Mouse (Mus musculus) spleen, adult 12 weeks (tissue): ENCODE data around the gene Stx4a.
"Not testable (repeated sequence)": the region's sequence is repeated elsewhere in the genome, so short reads cannot be mapped to it uniquely, and the experiment has no call there.

Experiments used
- DNase-seq: peaks from one replicate; pipeline ENCODE4 v3.0.0; 2022; ENCODE audit warnings: low spot score

Stx4a gene

GRCm38 (mm10) chr7:127824176-127824871, at the start of gene Stx4a, which contains the start of gene Stx1b:
Gene Stx4a, plus strand, starts transcription at chr7:127824294.
Gene Stx1b, minus strand, starts transcription at chr7:127824549.
- no peak for DNase-seq

DNA sequence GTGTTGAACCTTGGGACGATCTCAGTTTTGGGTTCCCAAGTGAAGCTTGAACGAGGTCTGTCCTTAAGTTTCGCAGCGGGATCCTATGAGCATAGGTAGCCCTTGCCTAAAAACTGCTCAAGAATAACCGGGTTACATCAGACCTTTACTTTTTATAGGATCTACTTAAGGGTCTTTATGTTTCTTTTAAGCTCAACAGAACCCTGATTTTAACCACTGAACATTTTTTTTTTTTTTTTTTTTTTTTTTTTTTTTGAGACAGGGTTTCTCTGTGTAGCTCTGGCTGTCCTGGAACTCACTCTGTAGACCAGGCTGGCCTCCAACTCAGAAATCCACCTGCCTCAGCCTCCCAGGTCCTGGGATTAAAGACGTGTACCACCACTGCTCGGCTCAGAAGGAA, 48.3 kb upstream of the Stx4a start:
- DNase-seq: not testable (repeated sequence)

DNA sequence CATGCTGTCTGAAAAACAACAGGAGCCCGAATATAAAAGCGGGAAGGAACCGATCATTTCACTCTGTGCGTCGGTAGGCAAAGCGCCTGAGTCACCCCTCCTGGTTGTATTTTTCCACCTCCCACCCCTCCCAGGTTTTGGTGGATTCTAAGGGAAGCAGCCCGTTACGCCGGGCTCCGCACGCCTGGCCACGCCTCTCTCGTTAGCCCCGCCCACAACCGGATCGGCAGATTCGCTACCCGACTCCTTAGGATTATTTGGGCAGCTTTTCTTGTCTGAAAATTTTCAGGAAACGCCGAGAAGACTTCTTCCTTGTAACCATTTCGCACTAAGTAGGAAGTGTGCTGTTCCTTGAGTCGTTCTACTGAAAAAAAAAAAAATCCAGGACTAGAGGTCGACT, 47.7 kb upstream of the Stx4a start, which contains the start of gene Setd1a:
Gene Setd1a (plus strand): TSS at position 245 of the 400 bp plus-strand sequence.
- DNase-seq: peak; percentile 80

- peak; percentile 94 for DNase-seq
Measured at GRCm38 (mm10) chr7:127776878-127777473, 47.1 kb upstream of the Stx4a start.

DNA sequence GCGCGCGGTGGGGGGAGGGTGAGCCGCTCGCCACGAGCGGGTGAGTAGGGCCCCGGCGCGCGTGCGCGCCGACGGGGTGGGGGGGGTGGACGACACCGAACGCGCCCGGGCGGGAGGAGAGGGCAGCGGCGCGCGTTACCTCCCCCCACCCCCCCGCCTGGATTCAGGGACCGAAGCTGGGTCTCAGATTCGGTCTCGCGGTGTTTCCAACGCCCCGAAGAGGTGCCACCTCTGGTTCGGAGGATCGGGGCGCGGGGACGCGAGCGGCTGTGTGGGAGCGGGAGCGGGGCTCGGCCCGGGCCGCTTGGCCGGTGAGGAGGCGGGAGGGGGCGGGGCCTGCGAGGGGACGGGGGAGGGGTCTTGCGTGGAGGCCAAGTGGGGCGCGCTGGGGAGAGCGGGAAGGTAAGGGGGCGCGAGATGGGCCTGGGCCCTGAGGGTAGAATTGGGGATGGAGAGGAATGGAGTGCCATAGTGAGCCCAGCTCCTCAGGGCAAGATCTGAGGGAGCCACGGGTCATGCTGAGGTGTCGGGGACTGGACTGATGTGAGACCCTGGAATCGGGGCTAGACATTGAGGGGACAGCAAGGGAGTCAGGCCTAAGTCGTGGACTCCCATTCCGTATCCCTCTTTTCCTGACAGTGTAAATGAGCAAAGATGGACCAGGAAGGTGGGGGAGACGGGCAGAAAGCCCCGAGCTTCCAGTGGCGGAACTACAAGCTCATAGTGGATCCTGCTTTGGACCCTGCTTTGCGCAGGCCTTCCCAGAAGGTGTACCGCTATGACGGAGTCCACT, 46.4 kb upstream of the Stx4a start:
- no peak for DNase-seq

DNA sequence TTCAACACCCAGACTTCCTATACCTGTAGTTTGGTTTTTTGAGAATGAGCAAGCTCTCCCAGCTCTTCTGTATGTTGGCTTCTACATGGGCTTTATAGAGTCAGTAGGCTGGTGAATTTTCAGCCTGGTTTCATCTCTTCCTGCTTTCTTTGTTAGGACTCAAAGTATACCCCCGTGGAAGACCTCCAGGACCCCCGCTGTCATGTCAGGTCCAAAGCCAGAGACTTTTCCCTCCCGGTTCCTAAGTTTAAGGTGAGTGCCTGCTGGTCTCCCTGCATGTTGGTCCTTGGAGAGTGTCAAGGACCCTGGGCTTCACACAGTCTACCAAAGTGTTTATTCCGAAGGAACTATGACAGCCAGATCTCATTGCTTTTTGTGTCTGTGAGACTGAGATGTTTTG, 45.7 kb upstream of the Stx4a start:
- no peak for DNase-seq

DNA sequence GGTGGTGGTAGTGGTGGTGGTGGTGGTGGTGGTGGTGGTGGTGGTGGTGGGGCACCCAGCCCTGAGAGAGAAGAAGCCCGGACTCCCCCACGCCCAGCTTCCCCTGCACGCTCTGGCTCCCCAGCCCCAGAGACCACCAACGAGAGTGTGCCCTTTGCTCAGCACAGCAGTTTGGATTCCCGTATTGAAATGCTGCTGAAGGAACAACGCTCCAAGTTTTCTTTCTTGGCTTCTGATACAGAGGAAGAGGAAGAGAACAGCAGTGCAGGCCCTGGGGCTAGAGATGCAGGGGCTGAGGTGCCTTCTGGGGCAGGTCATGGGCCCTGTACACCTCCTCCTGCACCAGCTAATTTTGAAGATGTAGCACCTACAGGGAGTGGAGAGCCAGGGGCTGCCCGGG, 38.8 kb upstream of the Stx4a start, which contains the start of gene Gm49388:
Gene Gm49388 (plus strand): TSS at position 301 of the 400 bp plus-strand sequence.
- DNase-seq: no peak

- no peak for DNase-seq
Measured at GRCm38 (mm10) chr7:127797076-127797845, 26.8 kb upstream of the Stx4a start.

DNA sequence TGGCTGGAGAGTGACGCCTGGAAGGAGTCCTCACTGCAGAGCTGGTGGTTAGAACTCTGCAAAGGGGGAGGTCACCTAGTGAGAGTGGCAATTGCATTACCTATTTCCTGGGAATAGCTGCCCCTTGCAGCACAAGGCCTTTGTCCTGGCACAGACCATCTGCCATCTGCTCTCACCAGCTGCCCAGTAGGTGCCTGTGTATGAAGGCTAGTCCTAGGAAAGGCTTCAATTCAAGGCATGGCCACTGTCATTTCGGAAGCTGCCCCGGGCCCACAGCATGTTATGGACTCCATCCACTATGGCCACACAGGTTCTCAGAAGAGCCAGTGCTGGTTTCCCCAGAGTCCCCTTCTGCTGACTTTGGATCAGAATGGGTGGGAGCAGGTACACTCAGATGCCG, 25.5 kb upstream of the Stx4a start:
- no peak for DNase-seq

- DNase-seq: no peak
Measured at GRCm38 (mm10) chr7:127799211-127799610, 24.9 kb upstream of the Stx4a start.

DNA sequence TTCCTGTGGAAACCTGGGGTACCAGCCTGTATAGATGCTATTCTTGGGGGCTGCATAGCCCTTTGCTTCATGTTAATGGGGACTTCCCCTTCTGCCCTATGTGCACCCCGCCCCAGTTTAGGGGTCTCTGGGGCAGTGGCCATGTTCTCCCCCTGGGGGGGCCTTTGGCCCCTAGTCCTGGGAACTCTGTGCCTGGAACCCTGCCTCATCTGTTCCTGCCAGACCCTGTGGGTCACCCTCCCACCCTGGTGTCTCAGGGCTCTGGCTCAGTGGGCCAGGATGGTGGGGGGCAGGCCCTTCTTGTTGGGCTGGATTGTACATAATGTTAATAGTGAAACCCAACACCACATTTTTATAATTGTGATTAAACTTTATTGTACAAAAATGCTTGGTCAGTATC, 24.4 kb upstream of the Stx4a start:
- DNase-seq: no peak

GRCm38 (mm10) chr7:127800435-127801009, 23.6 kb upstream of the Stx4a start, which contains the start of gene Hsd3b7:
Gene Hsd3b7, plus strand, starts transcription at chr7:127800604.
- DNase-seq: peak; percentile 64

DNA sequence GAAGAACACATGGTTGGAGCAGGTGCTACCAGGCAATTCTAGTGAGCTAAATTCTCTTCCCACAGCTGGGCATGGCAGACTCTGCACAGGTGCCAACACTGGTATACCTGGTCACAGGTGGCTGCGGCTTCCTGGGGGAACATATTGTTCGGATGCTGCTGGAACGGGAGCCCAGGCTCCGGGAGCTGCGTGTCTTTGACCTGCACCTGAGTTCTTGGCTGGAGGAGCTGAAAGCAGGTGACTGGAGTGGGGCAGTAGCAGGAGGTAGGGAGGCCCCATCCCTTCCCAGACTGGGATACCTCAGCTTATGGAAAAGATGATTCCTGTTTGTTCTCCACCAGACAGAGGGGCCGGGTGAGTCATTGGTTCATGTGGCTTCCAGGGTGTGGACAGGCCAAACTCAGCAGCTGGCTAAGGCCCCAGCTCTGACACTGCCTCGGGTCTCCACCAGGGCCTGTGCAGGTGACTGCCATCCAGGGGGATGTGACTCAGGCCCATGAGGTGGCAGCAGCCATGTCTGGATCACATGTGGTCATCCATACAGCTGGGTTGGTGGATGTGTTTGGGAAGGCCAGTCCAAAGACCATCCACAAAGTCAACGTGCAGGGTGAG, 23.0 kb upstream of the Stx4a start:
- DNase-seq: no peak

DNA sequence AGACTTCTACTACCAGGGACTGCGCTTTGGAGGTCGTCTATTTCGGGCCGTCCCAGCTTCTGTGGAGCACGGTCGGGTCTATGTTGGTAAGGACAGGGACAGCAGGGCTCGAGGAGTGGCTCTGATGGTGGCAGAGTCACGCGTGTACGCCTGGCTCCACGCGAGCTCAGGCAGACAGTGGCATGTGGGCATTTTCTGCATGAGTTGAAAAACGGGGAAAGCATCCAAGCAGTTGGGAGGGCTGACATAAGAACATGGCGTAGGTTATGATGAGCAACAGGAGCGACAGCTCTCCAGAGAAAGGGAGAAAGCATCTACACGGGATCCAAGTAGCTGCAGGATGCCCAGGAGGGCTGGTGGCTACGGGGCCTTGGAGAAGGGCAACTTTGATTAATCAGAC, 21.8 kb upstream of the Stx4a start:
- no peak for DNase-seq

DNA sequence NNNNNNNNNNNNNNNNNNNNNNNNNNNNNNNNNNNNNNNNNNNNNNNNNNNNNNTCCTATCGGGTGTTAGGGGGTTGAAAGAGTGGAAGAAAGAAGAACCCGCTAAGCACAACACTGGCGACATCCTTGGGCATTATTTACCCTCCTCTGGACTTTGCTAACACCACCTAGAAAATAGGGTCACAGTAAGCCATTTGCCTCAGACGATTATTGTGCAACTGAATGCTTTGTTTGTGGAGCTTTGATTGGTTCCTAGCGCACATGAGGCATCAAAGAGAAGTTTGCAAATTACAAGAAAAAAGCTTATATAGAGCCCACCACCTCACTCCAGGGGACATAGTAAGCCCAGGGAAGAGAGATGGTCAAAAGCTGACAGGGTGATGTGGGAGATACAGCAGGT, 15.3 kb upstream of the Stx4a start:
- DNase-seq: no peak

DNA sequence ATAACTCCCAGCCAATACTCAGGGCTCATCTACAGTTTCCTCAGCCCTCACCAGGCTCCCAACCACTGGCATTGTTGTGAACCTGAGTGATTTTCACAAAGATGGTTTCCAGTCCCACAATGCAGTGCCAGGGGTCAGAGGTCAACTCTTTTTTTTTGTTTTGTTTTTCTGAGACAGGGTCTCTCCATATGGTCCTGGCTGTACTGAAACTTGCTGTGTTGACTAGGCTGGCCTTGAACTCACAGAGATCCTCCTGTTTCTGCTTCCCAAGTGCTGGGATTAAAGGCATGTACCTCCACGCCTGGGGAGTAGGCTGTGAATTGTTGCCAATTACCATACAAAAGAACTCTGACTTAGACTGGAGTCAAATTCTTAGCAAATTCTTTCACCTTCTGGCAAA, 14.2 kb upstream of the Stx4a start:
- no peak for DNase-seq

DNA sequence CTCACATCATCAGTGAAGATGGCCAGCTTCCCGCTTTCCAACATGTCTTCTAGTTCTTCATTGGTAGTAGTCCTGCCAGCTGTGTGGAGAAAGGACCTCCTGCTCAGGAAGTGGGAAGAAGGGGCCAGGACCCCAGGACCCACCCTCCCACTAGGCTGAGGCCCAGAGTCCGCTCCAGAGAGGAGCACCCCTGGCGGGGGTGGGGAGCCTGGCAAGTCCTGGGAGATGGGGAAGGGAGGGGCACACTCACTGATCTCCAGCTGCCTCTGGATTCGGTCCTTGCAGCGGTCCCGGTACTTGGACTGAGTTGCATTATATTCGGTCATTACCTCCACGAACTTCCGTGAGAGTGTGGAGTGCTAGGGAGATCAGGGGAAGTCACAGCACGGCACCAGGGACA, 13.4 kb upstream of the Stx4a start:
- no peak for DNase-seq

- DNase-seq: no peak
Measured at GRCm38 (mm10) chr7:127811240-127811639, 12.9 kb upstream of the Stx4a start.

- DNase-seq: no peak
Measured at GRCm38 (mm10) chr7:127812292-127812691, 11.8 kb upstream of the Stx4a start.

DNA sequence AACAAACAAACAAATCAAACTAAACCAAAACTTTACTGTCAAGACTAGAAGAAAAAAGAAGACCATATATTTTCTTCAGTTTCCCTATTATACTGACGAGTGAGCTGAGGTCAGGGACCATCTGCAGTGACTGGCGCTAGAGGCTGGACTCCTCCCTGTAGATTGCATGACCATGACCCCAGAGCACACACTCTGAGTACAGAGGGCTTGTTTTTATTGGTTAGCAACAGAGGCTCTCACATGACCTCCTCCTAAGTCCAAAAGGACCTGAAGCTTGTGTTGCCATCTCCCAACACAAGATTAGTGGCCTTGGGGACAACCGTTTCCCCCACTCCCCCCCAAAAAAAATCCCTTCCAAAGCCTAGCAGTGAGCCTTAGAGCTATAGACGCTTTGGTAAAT, 10.3 kb upstream of the Stx4a start:
- no peak for DNase-seq

- DNase-seq: no peak
Measured at GRCm38 (mm10) chr7:127814241-127814921, 9.7 kb upstream of the Stx4a start.
